Mouse (Mus musculus) adrenal gland, adult 10 weeks (tissue): ENCODE measurements around the gene Olfr654. TPM values are rescaled to one million over a fixed set of nuclear protein-coding genes. Genes with fewer than 3 reads are reported as not detected.

Source experiments
- polyA plus RNA-seq: library from polyadenylated mRNA; stranded (reverse); fragments of 350-450 nt; fragmentation: Illumina TruSeq; extraction: RNeasy Lipid Tissue Mini Kit (QIAGEN cat#74804); gene quantifications from one replicate; pipeline ENCODE4 v1.2.3, GENCODE M21; 2014; ENCODE audit warnings: low read depth, low replicate concordance

The Olfr654 gene
- not detected for polyA plus RNA-seq

GRCm38 (mm10) chr7:104586725-104587124 is at the start of gene Olfr654:
Gene Olfr654, plus strand, starts transcription at chr7:104587025.

GRCm38 (mm10) chr7:104549833-104550232 is 37.0 kb upstream of the Olfr654 start, which contains the start of gene Olfr651:
Gene Olfr651, plus strand, starts transcription at chr7:104550133.

GRCm38 (mm10) chr7:104560601-104561000 is 26.2 kb upstream of the Olfr654 start, which contains the start of gene Olfr652:
Gene Olfr652, plus strand, starts transcription at chr7:104560901.

DNA sequence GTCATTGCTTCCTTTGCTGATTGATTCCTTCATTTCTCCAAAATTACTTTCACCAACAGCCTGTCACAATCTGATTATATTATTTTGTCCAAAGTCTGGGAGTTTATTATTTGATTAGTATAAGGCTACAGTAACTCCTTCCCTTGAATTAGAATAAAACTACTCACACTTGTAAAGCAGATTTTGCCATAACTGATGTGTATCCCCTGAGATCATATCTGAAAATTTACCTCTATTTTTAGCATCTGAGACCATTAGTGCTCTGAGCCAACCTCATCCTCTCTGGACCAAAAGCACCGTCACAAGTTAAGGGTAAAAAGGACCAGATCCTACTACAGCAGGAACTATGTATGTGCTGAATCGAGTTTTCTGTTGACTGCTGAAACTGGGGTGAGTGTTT is 9.8 kb upstream of the Olfr654 start, which contains the start of gene Olfr653:
Gene Olfr653 (plus strand): TSS at position 301 of the 400 bp plus-strand sequence.

GRCm38 (mm10) chr7:104601679-104602078 is 14.9 kb downstream of the Olfr654 start, which contains the start of gene Olfr655:
Gene Olfr655, minus strand, starts transcription at chr7:104601779.

DNA sequence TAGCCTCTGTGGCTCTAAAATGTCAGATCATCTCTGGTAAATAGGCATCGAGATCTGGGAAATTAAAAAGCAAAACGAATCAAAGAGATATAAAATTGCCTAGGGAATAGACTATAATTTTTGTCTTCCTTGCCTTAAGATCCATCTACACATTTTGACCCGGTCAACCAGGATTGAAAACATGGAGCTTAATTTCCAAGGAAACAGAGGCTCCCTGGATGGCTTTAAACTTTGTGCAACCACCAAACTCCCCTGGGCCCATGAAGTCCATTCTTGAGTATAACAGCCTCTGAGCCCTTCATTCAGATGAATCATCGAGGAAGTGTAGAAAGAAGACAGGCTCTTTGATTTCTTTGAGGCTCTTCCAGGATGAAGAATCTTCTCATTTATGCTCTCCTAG is 26.8 kb downstream of the Olfr654 start, which contains the start of gene Olfr656:
Gene Olfr656 (plus strand): TSS at position 301 of the 400 bp plus-strand sequence.

DNA sequence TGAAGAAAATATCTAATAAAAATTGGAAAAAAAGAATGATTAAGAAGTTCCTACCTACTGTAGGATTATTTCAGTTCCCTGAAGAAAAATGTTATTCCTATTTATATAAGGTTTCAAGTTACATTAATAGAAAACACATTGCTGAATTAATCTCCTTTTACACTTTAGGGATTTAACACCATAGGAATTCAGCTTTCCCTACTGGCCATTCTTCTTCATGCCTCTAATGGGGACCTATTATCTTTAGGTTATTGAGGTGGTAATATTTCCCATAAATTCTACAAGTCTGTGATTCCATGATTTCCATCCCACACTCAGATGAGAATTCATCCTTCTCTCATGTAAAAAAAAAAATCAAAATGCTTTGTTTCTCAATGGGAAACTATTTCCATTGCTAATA is 37.7 kb downstream of the Olfr654 start, which contains the start of gene Olfr657:
Gene Olfr657 (plus strand): TSS at position 301 of the 400 bp plus-strand sequence.

Other genes with a start within 250 kb of the Olfr654 start
- 52.3 TPM for gene Trim12c, start 233.7 kb upstream of the Olfr654 start, polyA plus RNA-seq
- gene Trim30b, start 217.1 kb upstream of the Olfr654 start, polyA plus RNA-seq: 0.58 TPM
- not detected for gene Trim30c, start 186.2 kb upstream of the Olfr654 start, polyA plus RNA-seq
- 72.7 TPM for gene Trim30a, start 121.8 kb upstream of the Olfr654 start, polyA plus RNA-seq
- gene Trim30d, start 79.2 kb upstream of the Olfr654 start, polyA plus RNA-seq: 77.6 TPM
- gene Olfr651, start 36.9 kb upstream of the Olfr654 start, polyA plus RNA-seq: not detected
- not detected for gene Olfr652, start 26.1 kb upstream of the Olfr654 start, polyA plus RNA-seq
- not detected for gene Olfr653, start 9.7 kb upstream of the Olfr654 start, polyA plus RNA-seq
- not detected for gene Olfr655, start 14.8 kb downstream of the Olfr654 start, polyA plus RNA-seq
- gene Olfr656, start 26.9 kb downstream of the Olfr654 start, polyA plus RNA-seq: not detected
- not detected for gene Olfr657, start 37.8 kb downstream of the Olfr654 start, polyA plus RNA-seq
- gene Olfr658, start 60.3 kb downstream of the Olfr654 start, polyA plus RNA-seq: not detected
- gene Olfr659, start 79.7 kb downstream of the Olfr654 start, polyA plus RNA-seq: not detected
- gene Olfr661, start 99.5 kb downstream of the Olfr654 start, polyA plus RNA-seq: not detected
- not detected for gene Usp17le, start 190.4 kb downstream of the Olfr654 start, polyA plus RNA-seq